Mouse (Mus musculus) CH12.LX (cell line): ENCODE measurements around the gene Chst8. TPM values are rescaled to one million over a fixed set of nuclear protein-coding genes. Genes with fewer than 3 reads are reported as not detected.

Experiments
- DNase-seq: peaks from one replicate; pipeline ENCODE4 v3.0.0-alpha.2; 2013; ENCODE audit errors: extremely low read depth
- H3K27ac ChIP-seq: 2 replicates; pipeline ENCODE4 v1.5.1; 2012; ENCODE audit warnings: low read depth, mild to moderate bottlenecking, control low read depth, moderate library complexity; ENCODE audit not compliant: insufficient read depth
- H3K27me3 ChIP-seq: replicated peaks from 2 replicates; pipeline ENCODE3; 2012; ENCODE audit warnings: inconsistent platforms
- H3K36me3 ChIP-seq, 2 experiments: replicated peaks in 1 of 2; 2 replicates each; pipeline versions ENCODE3 to v1.6.1; 2012; ENCODE audit warnings: inconsistent platforms in 1 of 2, low read length in 1 of 2, mild to moderate bottlenecking in 1 of 2, mixed read lengths in 1 of 2, moderate library complexity in 1 of 2; ENCODE audit not compliant: control insufficient read depth in 1 of 2, insufficient read depth in 1 of 2
- H3K4me1 ChIP-seq, 2 experiments: 2 replicates each; pipeline ENCODE4 v1.6.1; 2012; ENCODE audit warnings: inconsistent platforms in 1 of 2, moderate library complexity in 1 of 2; ENCODE audit not compliant: insufficient read depth in 2 of 2, control insufficient read depth in 1 of 2
- H3K4me2 ChIP-seq: 2 replicates; pipeline ENCODE4 v1.6.1; 2012; ENCODE audit warnings: low read depth, mild to moderate bottlenecking, control low read depth; ENCODE audit not compliant: poor library complexity, insufficient read depth, severe bottlenecking
- H3K4me3 ChIP-seq, 3 experiments: fragments of 150-350 bp in 1 of 3; sonication (generic) in 1 of 3; replicated peaks in 1 of 3; 2 replicates each; pipeline versions ENCODE3 to v1.5.1; 2011 to 2012; ENCODE audit warnings: low read depth in 2 of 3, low read length in 2 of 3, mild to moderate bottlenecking in 2 of 3, moderate library complexity in 2 of 3, control low read depth in 1 of 3, improper control_type of control experiment in 1 of 3, inconsistent platforms in 1 of 3, mixed read lengths in 1 of 3; ENCODE audit not compliant: poor library complexity in 1 of 3
- H3K79me2 ChIP-seq: replicated peaks from 2 replicates; pipeline ENCODE4 v1.6.1; 2012; ENCODE audit warnings: mild to moderate bottlenecking, moderate library complexity; ENCODE audit not compliant: control insufficient read depth, poor library complexity, insufficient read depth, severe bottlenecking; ENCODE audit errors: extremely low read depth
- H3K9ac ChIP-seq: 2 replicates; pipeline ENCODE4 v1.6.1; 2012; ENCODE audit warnings: low read depth, mild to moderate bottlenecking, control low read depth, moderate library complexity; ENCODE audit not compliant: insufficient read depth
- H3K9me3 ChIP-seq: replicated peaks from 2 replicates; pipeline ENCODE3; 2012; ENCODE audit warnings: low read length, inconsistent platforms, mixed read lengths
- CHD2 ChIP-seq: IDR thresholded peaks from 2 replicates; pipeline ENCODE4 v1.6.1; 2011; ENCODE audit warnings: low read length, improper control_type of control experiment
- CTCF ChIP-seq, 2 experiments: IDR thresholded peaks in 1 of 2; conservative IDR thresholded peaks in 1 of 2; 2 replicates each; pipeline ENCODE4 v1.5.1; 2011 to 2012; ENCODE audit warnings: low read depth in 2 of 2, low read length in 2 of 2, improper control_type of control experiment in 1 of 2, inconsistent platforms in 1 of 2, mild to moderate bottlenecking in 1 of 2, moderate library complexity in 1 of 2
- HCFC1 ChIP-seq: IDR thresholded peaks from 2 replicates; pipeline ENCODE4 v1.6.1; 2012; ENCODE audit warnings: low read depth, mild to moderate bottlenecking, inconsistent platforms, low read length, improper control_type of control experiment
- JUND ChIP-seq: conservative IDR thresholded peaks from 2 replicates; pipeline ENCODE4 v1.6.1; 2011; ENCODE audit warnings: low read depth, low read length, improper control_type of control experiment
- PAX5 ChIP-seq: IDR thresholded peaks from 2 replicates; pipeline ENCODE4 v1.6.1; 2012; ENCODE audit warnings: low read length, inconsistent platforms, mixed read lengths
- RAD21 ChIP-seq: IDR thresholded peaks from 2 replicates; pipeline ENCODE4 v1.6.1; 2011; ENCODE audit warnings: low read depth, mild to moderate bottlenecking, low read length, improper control_type of control experiment, moderate library complexity
- SMC3 ChIP-seq: IDR thresholded peaks from 2 replicates; pipeline ENCODE4 v1.6.1; 2011; ENCODE audit warnings: low read depth, low read length, improper control_type of control experiment
- TCF12 ChIP-seq: IDR thresholded peaks from 2 replicates; pipeline ENCODE4 v1.6.1; 2014; ENCODE audit warnings: low read depth, mild to moderate bottlenecking, inconsistent platforms, low read length, improper control_type of control experiment
- ZC3H11A ChIP-seq: IDR thresholded peaks from 2 replicates; pipeline ENCODE4 v1.6.1; 2012; ENCODE audit warnings: low read depth, mild to moderate bottlenecking, inconsistent platforms, low read length, improper control_type of control experiment
- ZMIZ1 ChIP-seq: IDR thresholded peaks from 2 replicates; pipeline ENCODE4 v1.6.1; 2012; ENCODE audit warnings: low read depth, mild to moderate bottlenecking, inconsistent platforms, low read length, improper control_type of control experiment
- dilution Hi-C: fragments of 300-500 bp; cut with MboI; formaldehyde crosslinking; loops from 2 replicates; pipeline ENCODE4 v1.14.3; 2020; ENCODE audit warnings: low sequenced_read_pairs; ENCODE audit not compliant: extremely low pct_unique_long_range_greater_than_20kb, extremely low pct_ligation_motif_present
- in situ Hi-C: fragments of 300-500 bp; cut with MboI; formaldehyde crosslinking; loops from 3 replicates; pipeline ENCODE4 v1.14.3; 2019; ENCODE audit warnings: low sequenced_read_pairs, low pct_ligation_motif_present, low pct_unique_long_range_greater_than_20kb, mixed read lengths
- polyA plus RNA-seq: library from polyadenylated mRNA; unstranded; fragments of >175 nt; gene quantifications from 2 replicates; pipeline ENCODE4 v1.2.1, GENCODE M21; 2012; ENCODE audit warnings: low read depth; ENCODE audit not compliant: insufficient read length
- total RNA-seq, 2 experiments: library from RNA; depleted of rRNA; stranded (reverse); fragments of 300-350 nt in 1 of 2; fragments of >200 nt in 1 of 2; gene quantifications; 2 replicates each; pipeline ENCODE4 v1.2.3; 2012 to 2014

The Chst8 gene
- total RNA-seq (2012; rRNA removed): 0.13 and 0.21 TPM in 2 replicates
- total RNA-seq (2014; rRNA removed): 0.27 and 0.31 TPM in 2 replicates
- 0.16 and 0.26 TPM in 2 replicates for polyA plus RNA-seq

DNA sequence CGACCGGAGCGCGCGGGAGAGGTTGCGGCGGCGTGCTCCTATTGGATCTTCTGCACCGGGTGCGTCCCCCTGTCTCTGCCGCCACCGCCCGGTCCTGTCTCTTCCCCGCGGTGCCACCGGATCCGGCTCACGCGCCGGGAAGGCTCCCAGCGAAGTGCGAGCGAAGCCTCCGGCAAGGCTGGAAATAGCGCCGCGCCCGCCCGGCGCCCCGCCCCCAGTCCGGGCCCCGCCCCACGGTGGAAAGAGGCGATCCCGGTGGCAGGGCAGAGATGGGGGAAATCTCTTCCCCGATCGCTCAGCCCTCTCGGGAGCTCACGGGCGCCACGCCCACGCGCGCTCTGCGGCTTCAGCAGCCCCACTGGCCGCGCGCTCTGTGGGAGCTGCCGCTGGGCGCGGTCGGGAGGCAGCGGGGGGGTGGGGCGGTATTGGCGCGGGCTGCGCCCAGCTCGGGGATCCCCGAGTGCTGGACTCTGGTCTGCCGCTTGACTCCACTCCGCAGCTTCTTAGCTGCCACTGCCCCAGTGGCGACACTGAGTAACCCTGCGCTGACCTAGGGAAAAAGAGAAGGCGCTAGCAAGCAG is at the start of gene Chst8:
Gene Chst8 (minus strand): TSS at position 181 of the 581 bp plus-strand sequence.
- H3K79me2 ChIP-seq: no peaks in the 10 kb centered on the region
- H3K9ac ChIP-seq: no peak within 1 kb of the TSS
- H3K27me3 ChIP-seq: no peaks in the 10 kb centered on the region
- TF ChIP-seq PAX5 (no peak), JUND (no peak), HCFC1 (no peak), SMC3 (no peak)
- no peaks in the 10 kb centered on the region for H3K36me3 ChIP-seq
- no peak within 1 kb of the TSS for H3K4me3 ChIP-seq
- no peak for DNase-seq
- dilution Hi-C loops (no loop called here), in situ Hi-C loops (no loop called here)
- H3K4me1 ChIP-seq: no peaks in the 10 kb centered on the region
- H3K9me3 ChIP-seq: peaks cover 11% of the 10 kb centered on the region
- H3K27ac ChIP-seq: no peak within 1 kb of the TSS
- H3K4me2 ChIP-seq: no peak within 1 kb of the TSS

- no peak overlapping the region for H3K4me3 ChIP-seq
- no peak for TF ChIP-seq RAD21
- TF ChIP-seq ZC3H11A: no peak
- TF ChIP-seq CHD2: no peak
- TF ChIP-seq TCF12: no peak
- H3K4me2 ChIP-seq: no peak overlapping the region
- no peaks in the 10 kb centered on the region for H3K79me2 ChIP-seq
- no peaks in the 10 kb centered on the region for H3K4me1 ChIP-seq
- no peak for DNase-seq
- H3K27ac ChIP-seq: no peak overlapping the region
- in situ Hi-C loops (no loop called here), dilution Hi-C loops (no loop called here)
- H3K36me3 ChIP-seq: no peaks in the 10 kb centered on the region
- H3K9ac ChIP-seq: no peak overlapping the region
- H3K9me3 ChIP-seq: no peaks in the 10 kb centered on the region
- peaks cover 6% of the 10 kb centered on the region for H3K27me3 ChIP-seq
These were observed 45.8 kb upstream of the Chst8 start for GRCm38 (mm10) chr7:34858291-34858690.

DNA sequence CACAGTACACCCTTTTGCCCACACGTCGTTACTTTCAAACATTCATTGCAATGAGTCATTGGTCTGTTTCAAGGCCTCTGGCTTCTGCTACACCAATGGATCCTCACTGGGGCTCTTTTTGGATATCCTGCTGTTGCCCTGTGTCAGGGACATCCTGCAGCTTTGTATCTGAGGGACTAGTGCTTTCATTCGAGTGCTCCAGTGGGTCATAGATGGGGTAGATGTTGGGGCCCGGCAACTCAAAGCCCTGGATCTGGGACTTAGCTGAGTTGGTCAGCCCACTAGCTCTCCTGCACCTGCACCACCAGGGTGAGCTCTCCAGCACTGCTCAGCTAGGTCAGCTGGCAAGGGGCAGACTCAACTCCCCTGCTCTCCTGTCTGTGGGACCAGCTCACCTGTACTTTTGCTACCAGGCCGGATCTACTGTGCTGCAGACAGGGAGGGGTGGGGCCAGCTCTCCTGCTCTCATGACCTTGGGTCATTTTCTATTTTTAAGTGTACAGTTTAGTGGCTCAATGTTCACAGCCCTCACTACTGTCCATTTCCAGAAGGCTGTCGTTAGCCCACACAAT is 42.4 kb upstream of the Chst8 start:
- TF ChIP-seq ZMIZ1 (no peak), CTCF (conservative IDR thresholded peaks at IDR 0.05 in 1 of 2, IDR thresholded peaks at IDR 0.05 in 1 of 2; ENCODE audit: low read depth in 2 of 2, low read length in 2 of 2) (peak in 1 of 2 experiments; percentile 5; a peak in 1 of 4 replicates), JUND (no peak)
- in situ Hi-C loops: no loop called here
- Histone ChIP-seq H3K9ac (no peak overlapping the region), H3K4me3 (no peak overlapping the region), H3K4me2 (no peak overlapping the region), H3K27me3 (peaks cover 2% of the 10 kb centered on the region), H3K36me3 (no peaks in the 10 kb centered on the region), H3K27ac (no peak overlapping the region), H3K79me2 (no peaks in the 10 kb centered on the region), H3K9me3 (peaks cover under 1% of the 10 kb centered on the region), H3K4me1 (no peaks in the 10 kb centered on the region)
- DNase-seq: no peak
- dilution Hi-C loops: no loop called here
